Mouse (Mus musculus): ENCODE measurements at regions not wholly inside any gene's neighbourhood (a gene's known extent, or its start where the extent isn't known, plus 50 kb on each side); places are given as distances from the start of the nearest gene placed in this dataset.

GRCm38 (mm10) chr12:65534142-65534690 is 308.9 kb downstream of the Wdr20rt start:
- CTCF ChIA-PET, result no interaction called here
- POLR2A ChIA-PET, result interaction anchor here in 1 of 4 experiments (0.6 kb wide), 1 partner anchor 106 kb away, joined by 3 read pairs; no protein-coding TSS in a partner anchor

GRCm38 (mm10) chr12:65548301-65548700 is 323.0 kb downstream of the Wdr20rt start:
- ChIA-PET POLR2A (no interaction called here), CTCF (no interaction called here)

- ChIA-PET POLR2A (no interaction called here), CTCF (no interaction called here)
Measured at GRCm38 (mm10) chr12:65552230-65552629, 326.9 kb downstream of the Wdr20rt start.

GRCm38 (mm10) chr12:65559036-65559435 is 333.7 kb downstream of the Wdr20rt start:
- ChIA-PET POLR2A (no interaction called here), CTCF (no interaction called here)

GRCm38 (mm10) chr12:65559809-65560208 is 334.5 kb downstream of the Wdr20rt start:
- ChIA-PET POLR2A (no interaction called here), CTCF (no interaction called here)

GRCm38 (mm10) chr12:65571633-65572032 is 346.3 kb downstream of the Wdr20rt start:
- CTCF ChIA-PET, result no interaction called here

GRCm38 (mm10) chr12:65593559-65593958 is 368.2 kb downstream of the Wdr20rt start:
- ChIA-PET CTCF (no interaction called here), POLR2A (interaction anchor here in 1 of 4 experiments (1.2 kb wide), 1 partner anchor 167 kb away, joined by 3 read pairs; no protein-coding TSS in a partner anchor)

More at GRCm38 (mm10) chr12:65571633-65572032, 346.3 kb downstream of the Wdr20rt start:
- POLR2A ChIA-PET, result no interaction called here

GRCm38 (mm10) chr12:65594075-65594474 is 368.8 kb downstream of the Wdr20rt start:
- ChIA-PET CTCF (no interaction called here), POLR2A (interaction anchor here in 1 of 4 experiments (1.2 kb wide), 1 partner anchor 167 kb away, joined by 3 read pairs; no protein-coding TSS in a partner anchor)

GRCm38 (mm10) chr12:65644232-65644631 is 418.9 kb downstream of the Wdr20rt start:
- POLR2A ChIA-PET, result no interaction called here
- CTCF ChIA-PET, result no interaction called here

GRCm38 (mm10) chr12:65656772-65657171 is 431.5 kb downstream of the Wdr20rt start:
- POLR2A ChIA-PET, result no interaction called here
- CTCF ChIA-PET, result no interaction called here

- CTCF ChIA-PET, result no interaction called here
- POLR2A ChIA-PET, result no interaction called here
Measured at GRCm38 (mm10) chr12:65671673-65672072, 446.4 kb downstream of the Wdr20rt start.

GRCm38 (mm10) chr12:65673193-65673592 is 447.9 kb downstream of the Wdr20rt start:
- CTCF ChIA-PET, result no interaction called here
- POLR2A ChIA-PET, result no interaction called here

GRCm38 (mm10) chr12:65674916-65675660 is 449.8 kb downstream of the Wdr20rt start:
- ChIA-PET POLR2A (no interaction called here), CTCF (no interaction called here)

- ChIA-PET POLR2A (no interaction called here), CTCF (interaction anchor here in 1 of 4 experiments (0.5 kb wide), 1 partner anchor 507 kb away, joined by 3 read pairs; no protein-coding TSS in a partner anchor)
Measured at GRCm38 (mm10) chr12:65680335-65680734, 455.0 kb downstream of the Wdr20rt start.

- POLR2A ChIA-PET, result no interaction called here
- CTCF ChIA-PET, result no interaction called here
Measured at GRCm38 (mm10) chr12:65681826-65682225, 456.5 kb downstream of the Wdr20rt start.

GRCm38 (mm10) chr12:65704985-65705384 is 479.7 kb downstream of the Wdr20rt start:
- CTCF ChIA-PET, result no interaction called here
- POLR2A ChIA-PET, result no interaction called here

- POLR2A ChIA-PET, result interaction anchor here in 1 of 4 experiments (0.6 kb wide), 1 partner anchor 1398 kb away, joined by 3 read pairs; no protein-coding TSS in a partner anchor
- CTCF ChIA-PET, result no interaction called here
Measured at GRCm38 (mm10) chr12:65712304-65712703, 487.0 kb downstream of the Wdr20rt start.
